Mouse (Mus musculus) small intestine, adult 2 months (tissue): ENCODE data around the gene Map3k11.

Experiments
- CTCF ChIP-seq: fragments of 200-500 bp; IDR thresholded peaks from 2 replicates; pipeline ENCODE4 v1.5.1; 2012; ENCODE audit warnings: low read depth, mild to moderate bottlenecking, control low read depth, inconsistent platforms, low read length, moderate library complexity, mixed read lengths; ENCODE audit not compliant: insufficient replicate concordance, insufficient read length; ENCODE audit errors: extremely low read depth
- POLR2A ChIP-seq: fragments of 200-500 bp; IDR thresholded peaks from 2 replicates; pipeline ENCODE4 v1.6.1; 2012; ENCODE audit warnings: low read depth, mild to moderate bottlenecking, control low read depth, inconsistent platforms, low read length, moderate library complexity

DNA sequence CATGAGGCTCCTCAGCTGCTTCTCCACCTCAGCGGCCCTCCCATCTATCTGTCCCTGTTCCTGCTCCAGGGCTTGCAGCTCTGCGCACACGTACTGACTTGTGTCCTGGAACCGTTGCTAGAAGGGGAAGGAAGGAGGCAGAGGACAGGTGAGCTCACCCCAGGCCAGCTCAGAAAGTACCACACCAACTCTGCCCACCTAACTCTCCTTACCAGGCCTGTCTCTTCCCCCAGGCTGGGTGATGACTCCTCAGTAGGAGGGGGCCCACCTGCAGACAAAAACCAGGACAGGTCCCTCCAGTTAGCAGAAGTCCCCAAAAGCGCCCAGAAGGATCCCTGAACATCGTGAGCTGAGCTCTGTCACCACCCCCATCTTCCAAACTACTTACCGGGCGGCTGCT is 22.0 kb downstream of the Map3k11 start:
- TF ChIP-seq POLR2A = no peak
- no peak for TF ChIP-seq CTCF
